Mouse (Mus musculus) neural tube, embryonic 14.5 days (tissue): ENCODE results near the gene Grrp1. TPM values are rescaled to one million over a fixed set of nuclear protein-coding genes. Genes with fewer than 3 reads are reported as not detected.

ENCODE experiments used
- ATAC-seq: fragments of 200-750 bp; cut with Nextera tagmentation; 2 replicates; pipeline ENCODE4 v1.8.0; 2017; ENCODE audit warnings: low read depth, mild to moderate bottlenecking, moderate TSS enrichment, moderate library complexity
- H3K27ac ChIP-seq: fragments of 300-500 bp; sonication (generic); 2 replicates; pipeline ENCODE4 v1.5.1; 2014; ENCODE audit warnings: low read depth, mild to moderate bottlenecking, control low read depth, low read length, moderate library complexity, mixed read lengths
- H3K27me3 ChIP-seq: fragments of 300-500 bp; sonication (generic); 2 replicates; pipeline ENCODE4 v1.6.1; 2014; ENCODE audit warnings: low read length; ENCODE audit not compliant: control insufficient read depth, insufficient read depth
- H3K36me3 ChIP-seq: fragments of 300-500 bp; sonication (generic); 2 replicates; pipeline ENCODE4 v1.6.1; 2014; ENCODE audit warnings: low read length, mixed read lengths; ENCODE audit not compliant: control insufficient read depth, insufficient read depth
- H3K4me1 ChIP-seq: fragments of 300-500 bp; sonication (generic); 2 replicates; pipeline ENCODE4 v1.6.1; 2014; ENCODE audit warnings: low read length; ENCODE audit not compliant: control insufficient read depth, insufficient read depth
- H3K4me2 ChIP-seq: fragments of 300-500 bp; sonication (generic); 2 replicates; pipeline ENCODE4 v1.6.1; 2014; ENCODE audit warnings: mild to moderate bottlenecking, low read depth, low read length, control low read depth
- H3K4me3 ChIP-seq: fragments of 300-500 bp; sonication (generic); 2 replicates; pipeline ENCODE4 v1.5.1; 2014; ENCODE audit warnings: low read depth, low read length, control low read depth, mixed read lengths
- H3K9ac ChIP-seq: fragments of 300-500 bp; sonication (generic); replicated peaks from 2 replicates; pipeline ENCODE4 v1.6.1; 2014; ENCODE audit warnings: low read depth, mild to moderate bottlenecking, control low read depth, low read length, mixed read lengths
- H3K9me3 ChIP-seq: fragments of 300-500 bp; sonication (generic); 2 replicates; pipeline ENCODE4 v1.6.1; 2016; ENCODE audit warnings: low read length; ENCODE audit not compliant: control insufficient read depth
- WGBS: fragments of 180-500 bp; shearing (Covaris S2); extraction: QIAGEN DNeasy Blood & Tissue Kit; methylation state at CpG from one replicate; pipeline ENCODE4 v1.1.7; 2014; 5-methylcytosine and 5-hydroxymethylcytosine counted together
- polyA plus RNA-seq: library from polyadenylated mRNA; unstranded; fragments of >200 nt; fragmentation: Nextera tagmentation; extraction: Ambion mirVana; gene quantifications from 2 replicates; pipeline ENCODE4 v1.2.1, GENCODE M21; 2014

Gene Grrp1
- polyA plus RNA-seq, 1 experiment from 2014 or later = 15.4 TPM

GRCm38 (mm10) chr4:134256407-134257197 is 2.7 kb upstream of the Grrp1 start:
- H3K27me3 ChIP-seq = peaks cover 15% of the 10 kb centered on the region
- no peak overlapping the region for H3K4me3 ChIP-seq
- WGBS = 6% methylated on average over 18 of the region's 19 CpGs
- H3K36me3 ChIP-seq = no peaks in the 10 kb centered on the region
- no peaks in the 10 kb centered on the region for H3K9me3 ChIP-seq
- H3K4me1 ChIP-seq = peaks cover 12% of the 10 kb centered on the region; the same call in 1 of the 2 replicates
- H3K27ac ChIP-seq = no peak overlapping the region
- no peak overlapping the region for H3K9ac ChIP-seq
- no peak for ATAC-seq
- H3K4me2 ChIP-seq = no peak overlapping the region

GRCm38 (mm10) chr4:134255854-134256253 is 1.9 kb upstream of the Grrp1 start:
- Histone ChIP-seq H3K9ac (no peak overlapping the region), H3K4me3 (no peak overlapping the region), H3K27ac (no peak overlapping the region), H3K4me2 (no peak overlapping the region), H3K4me1 (peaks cover 13% of the 10 kb centered on the region; the same call in 1 of the 2 replicates), H3K36me3 (no peaks in the 10 kb centered on the region), H3K9me3 (no peaks in the 10 kb centered on the region), H3K27me3 (peaks cover 15% of the 10 kb centered on the region)
- WGBS = 20% methylated on average over 4 of the region's 4 CpGs
- no peak for ATAC-seq

- H3K4me1 ChIP-seq = peaks cover 16% of the 10 kb centered on the region; the same call in 1 of the 2 replicates
- H3K36me3 ChIP-seq = no peaks in the 10 kb centered on the region
- no peak overlapping the region for H3K4me2 ChIP-seq
- no peak overlapping the region for H3K4me3 ChIP-seq
- WGBS = 16% methylated on average over 3 of the region's 3 CpGs
- no peaks in the 10 kb centered on the region for H3K9me3 ChIP-seq
- no peak for ATAC-seq
- no peak overlapping the region for H3K27ac ChIP-seq
- peaks cover 23% of the 10 kb centered on the region for H3K27me3 ChIP-seq
- H3K9ac ChIP-seq = no peak overlapping the region
These were observed 929 bp upstream of the Grrp1 start for GRCm38 (mm10) chr4:134254835-134255234.

DNA sequence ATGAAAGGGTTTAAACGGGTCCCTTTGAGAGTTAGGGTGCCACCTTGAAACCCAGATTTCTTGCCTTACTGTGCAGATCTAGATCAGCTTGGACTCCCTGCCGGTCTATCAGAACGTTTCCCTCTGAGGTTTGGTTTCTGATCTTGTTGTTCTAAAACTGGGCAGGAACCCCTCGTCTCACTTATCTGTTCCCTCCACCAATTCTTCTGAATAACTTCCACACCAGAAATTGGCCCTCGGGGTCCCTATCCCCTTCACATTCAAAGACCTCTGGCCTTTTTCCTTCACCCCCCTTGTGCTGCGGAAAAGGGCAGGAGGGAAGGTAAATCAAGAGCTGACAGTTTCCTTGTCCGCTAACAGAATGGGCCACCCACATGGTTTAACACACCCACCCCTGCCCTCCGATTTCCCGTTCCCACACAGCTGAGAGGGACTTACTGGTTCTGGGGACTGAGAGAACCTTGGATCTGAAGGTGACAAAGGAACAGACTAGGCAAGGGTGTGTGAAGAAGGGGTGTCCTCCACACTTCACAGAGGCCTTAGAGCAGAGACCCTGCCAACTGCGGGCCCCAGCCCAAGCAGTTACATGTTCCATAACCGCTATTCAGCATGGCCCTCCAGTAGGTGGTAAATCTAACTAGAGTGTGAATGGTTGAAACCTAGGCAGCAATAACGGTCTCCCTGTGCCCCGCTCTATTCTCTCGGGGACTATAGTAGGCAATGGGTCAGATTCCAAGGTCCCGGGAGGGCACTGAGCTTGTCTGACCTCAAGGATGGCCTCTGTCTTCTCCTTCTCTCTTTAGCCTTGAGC is 790 bp downstream of the Grrp1 start:
- peaks cover 16% of the 10 kb centered on the region; the same call in 1 of the 2 replicates for H3K4me1 ChIP-seq
- no peak overlapping the region for H3K9ac ChIP-seq
- peak overlapping the region; percentile 17 for H3K4me3 ChIP-seq
- no peaks in the 10 kb centered on the region for H3K9me3 ChIP-seq
- peak overlapping the region; percentile 71 for H3K4me2 ChIP-seq
- ATAC-seq = no peak
- H3K27me3 ChIP-seq = peaks cover 23% of the 10 kb centered on the region
- 2% methylated on average over 15 of the region's 15 CpGs for WGBS
- H3K27ac ChIP-seq = peak overlapping the region; percentile 16; the same call in 1 of the 2 replicates
- H3K36me3 ChIP-seq = no peaks in the 10 kb centered on the region

GRCm38 (mm10) chr4:134252131-134252910 is 1.6 kb downstream of the Grrp1 start:
- 3% methylated on average over 22 of the region's 22 CpGs for WGBS
- peaks cover 23% of the 10 kb centered on the region for H3K27me3 ChIP-seq
- H3K4me2 ChIP-seq = peak overlapping the region; percentile 71
- peak overlapping the region; percentile 75; the same call in 1 of the 2 replicates for H3K27ac ChIP-seq
- H3K4me1 ChIP-seq = peaks cover 16% of the 10 kb centered on the region; the same call in 1 of the 2 replicates
- ATAC-seq = no peak; the same call in 1 of the 2 replicates
- H3K36me3 ChIP-seq = no peaks in the 10 kb centered on the region
- peak overlapping the region; percentile 64 for H3K9ac ChIP-seq
- H3K9me3 ChIP-seq = no peaks in the 10 kb centered on the region
- peak overlapping the region; percentile 51 for H3K4me3 ChIP-seq

- peak; percentile 47 for ATAC-seq
- Histone ChIP-seq H3K9ac (peak overlapping the region; percentile 64), H3K9me3 (no peaks in the 10 kb centered on the region), H3K36me3 (no peaks in the 10 kb centered on the region), H3K27me3 (peaks cover 23% of the 10 kb centered on the region), H3K4me1 (peaks cover 13% of the 10 kb centered on the region; the same call in 1 of the 2 replicates), H3K4me2 (peak overlapping the region; percentile 71), H3K27ac (peak overlapping the region; percentile 75), H3K4me3 (peak overlapping the region; percentile 51)
- WGBS = under 1% methylated on average over 90 of the region's 91 CpGs
These were observed 2.4 kb downstream of the Grrp1 start for GRCm38 (mm10) chr4:134251241-134252130.

- WGBS = 10% methylated on average over 10 of the region's 10 CpGs
- H3K4me2 ChIP-seq = peak overlapping the region; percentile 71
- H3K4me3 ChIP-seq = peak overlapping the region; percentile 51
- ATAC-seq = no peak
- H3K9me3 ChIP-seq = no peaks in the 10 kb centered on the region
- peaks cover 23% of the 10 kb centered on the region for H3K27me3 ChIP-seq
- peak overlapping the region; percentile 75; the same call in 1 of the 2 replicates for H3K27ac ChIP-seq
- H3K36me3 ChIP-seq = no peaks in the 10 kb centered on the region
- H3K9ac ChIP-seq = peak overlapping the region; percentile 64
- peaks cover 15% of the 10 kb centered on the region; the same call in 1 of the 2 replicates for H3K4me1 ChIP-seq
These were observed 3.0 kb downstream of the Grrp1 start for GRCm38 (mm10) chr4:134250930-134251240.
